In genomic region chr3:108961226-108961625, GRCm38 (mm10) we compare ENCODE assay signal across 8 mouse cellular contexts. TPM values are rescaled to one million over a fixed set of nuclear protein-coding genes. Genes with fewer than 3 reads are reported as not detected.
DNase-seq lines count a peak whose midpoint lies in the region; ATAC-seq and TF ChIP-seq lines count a peak whose summit lies in the region.

No protein-coding gene starts in this region.

- no peak for TF ChIP-seq CTCF in layer of hippocampus, adult 2 months (conservative IDR thresholded peaks at IDR 0.05)

- H3K4me1 ChIP-seq in hindbrain, embryonic 16.5 days (ENCODE audit: control insufficient read depth, insufficient read depth, low read depth, low read length), result peaks cover 10% of the 10 kb centered on the region; the same call in 1 of the 2 replicates

- H3K9ac ChIP-seq in hindbrain, embryonic 16.5 days (ENCODE audit: low read depth, low read length), result peak overlapping the region; percentile 51

- DNase-seq in layer of hippocampus, adult 2 months (ENCODE audit: low spot score in 2 of 2), result no peak
- DNase-seq in layer of hippocampus, adult 11-12 months (ENCODE audit: low spot score), result no peak
- peak; percentile 36 for DNase-seq in cerebellum, postnatal 25 days
- DNase-seq in neural tube, embryonic 10.5 days (ENCODE audit: extremely low spot score, low spot score), result peak; percentile 33
- DNase-seq in adrenal gland, postnatal 10 days, result no peak
- no peak for DNase-seq in gastrocnemius, adult 18-20 months (ENCODE audit: low spot score)
- DNase-seq in thymus, postnatal 0 days (ENCODE audit: low spot score), result no peak

- H3K27ac ChIP-seq in layer of hippocampus, adult 2 months, result peak overlapping the region; percentile 14; the same call in 1 of the 2 replicates
- H3K27ac ChIP-seq in hindbrain, embryonic 16.5 days (ENCODE audit: low read depth, low read length), result peak overlapping the region; percentile 78

- no peaks in the 10 kb centered on the region for H3K27me3 ChIP-seq in hindbrain, embryonic 16.5 days (replicated peaks; ENCODE audit: control insufficient read depth, insufficient read depth, low read length)

- no peak overlapping the region for H3K4me3 ChIP-seq in layer of hippocampus, adult 2 months
- H3K4me3 ChIP-seq in hindbrain, embryonic 16.5 days (ENCODE audit: low read length), result peak overlapping the region; percentile 20

- H3K4me2 ChIP-seq in hindbrain, embryonic 16.5 days (ENCODE audit: low read length), result peak overlapping the region; percentile 53

- no peaks in the 10 kb centered on the region for H3K36me3 ChIP-seq in hindbrain, embryonic 16.5 days (ENCODE audit: control insufficient read depth, insufficient read depth, low read length)

- peak; percentile 98 for ATAC-seq in hindbrain, embryonic 16.5 days

- no peaks in the 10 kb centered on the region for H3K9me3 ChIP-seq in hindbrain, embryonic 16.5 days (ENCODE audit: control insufficient read depth, low read length)

- WGBS in hindbrain, embryonic 16.5 days, result 9% methylated on average over 7 of the region's 7 CpGs

RNA-seq across cellular contexts. Expression of gene Gm9857, which starts 21.0 kb away (rescaled TPM):
- not detected for total RNA-seq in layer of hippocampus, adult 2 months (2021)
- not detected in 2 replicates for polyA plus RNA-seq in hindbrain, embryonic 16.5 days (2015; fragmentation: Nextera tagmentation; extraction: Ambion mirVana)
- total RNA-seq in adrenal gland, postnatal 10 days (2021), result not detected
- not detected for total RNA-seq in gastrocnemius, adult 18-20 months (2021)
- polyA plus RNA-seq in thymus, postnatal 0 days (2015; fragmentation: Nextera tagmentation; extraction: Ambion mirVana), result not detected in 2 replicates

RNA-seq across cellular contexts. Expression of gene Henmt1, which starts 21.6 kb away (rescaled TPM):
- total RNA-seq in layer of hippocampus, adult 2 months (2021), result 1 to 10 TPM; 1.9 to 3.1 TPM
- polyA plus RNA-seq in hindbrain, embryonic 16.5 days (2015; fragmentation: Nextera tagmentation; extraction: Ambion mirVana), result 3.7 and 3.8 TPM in 2 replicates
- total RNA-seq in adrenal gland, postnatal 10 days (2021), result not detected
- total RNA-seq in gastrocnemius, adult 18-20 months (2021), result not detected
- 2.2 and 2.3 TPM in 2 replicates for polyA plus RNA-seq in thymus, postnatal 0 days (2015; fragmentation: Nextera tagmentation; extraction: Ambion mirVana)

RNA-seq across cellular contexts. Expression of gene Prpf38b, which starts 49.7 kb away (rescaled TPM):
- 10 to 100 TPM; 51.9 to 53.1 TPM for total RNA-seq in layer of hippocampus, adult 2 months (2021)
- polyA plus RNA-seq in hindbrain, embryonic 16.5 days (2015; fragmentation: Nextera tagmentation; extraction: Ambion mirVana), result 48.9 and 50.6 TPM in 2 replicates
- total RNA-seq in adrenal gland, postnatal 10 days (2021), result 10 to 100 TPM; 52.8 to 65.7 TPM
- total RNA-seq in gastrocnemius, adult 18-20 months (2021), result 10 to 100 TPM; 12.7 to 17.3 TPM
- 96.0 and 112 TPM in 2 replicates for polyA plus RNA-seq in thymus, postnatal 0 days (2015; fragmentation: Nextera tagmentation; extraction: Ambion mirVana)

Comparison
In these comparisons a context has a peak if more than half of its experiments do, and no peak if none do; other contexts are left out.
1. DNase-seq: peak in cerebellum, postnatal 25 days (2 of 2) and neural tube, embryonic 10.5 days (single experiment); none in layer of hippocampus, adult 2 months (0 of 2), layer of hippocampus, adult 11-12 months (single experiment), adrenal gland, postnatal 10 days (single experiment), gastrocnemius, adult 18-20 months (single experiment) and thymus, postnatal 0 days (single experiment).